Mouse (Mus musculus) midbrain, embryonic 14.5 days (tissue): ENCODE data around the gene Slamf6. TPM values are rescaled to one million over a fixed set of nuclear protein-coding genes. Genes with fewer than 3 reads are reported as not detected.

Source experiments
- ATAC-seq: fragments of 200-750 bp; cut with Nextera tagmentation; 2 replicates; pipeline ENCODE4 v1.8.0; 2017; ENCODE audit warnings: moderate number of reproducible peaks, moderate library complexity; ENCODE audit not compliant: low FRiP score, low TSS enrichment
- DNase-seq: peaks from one replicate; pipeline ENCODE4 v3.0.0-alpha.2; 2015
- H3K27ac ChIP-seq: fragments of 300-500 bp; sonication (generic); replicated peaks from 2 replicates; pipeline ENCODE4 v1.5.1; 2014; ENCODE audit warnings: mild to moderate bottlenecking, low read depth, low read length, moderate library complexity
- H3K27me3 ChIP-seq: fragments of 300-500 bp; sonication (generic); 2 replicates; pipeline ENCODE4 v1.6.1; 2014; ENCODE audit warnings: low read length, control low read depth, mixed read lengths; ENCODE audit not compliant: control insufficient read depth, insufficient read depth
- H3K36me3 ChIP-seq: fragments of 300-500 bp; sonication (generic); 2 replicates; pipeline ENCODE4 v1.6.1; 2014; ENCODE audit warnings: low read length, control low read depth; ENCODE audit not compliant: control insufficient read depth, insufficient read depth
- H3K4me1 ChIP-seq: fragments of 300-500 bp; sonication (generic); 2 replicates; pipeline ENCODE4 v1.6.1; 2014; ENCODE audit warnings: mild to moderate bottlenecking, antibody characterized with exemption, low read length, control low read depth; ENCODE audit not compliant: control insufficient read depth, insufficient read depth
- H3K4me2 ChIP-seq: fragments of 300-500 bp; sonication (generic); 2 replicates; pipeline ENCODE4 v1.6.1; 2014; ENCODE audit warnings: mild to moderate bottlenecking, low read length, moderate library complexity
- H3K4me3 ChIP-seq: fragments of 300-500 bp; sonication (generic); replicated peaks from 2 replicates; pipeline ENCODE4 v1.5.1; 2014; ENCODE audit warnings: low read depth, low read length
- H3K9ac ChIP-seq: fragments of 300-500 bp; sonication (generic); replicated peaks from 2 replicates; pipeline ENCODE4 v1.6.1; 2014; ENCODE audit warnings: mild to moderate bottlenecking, low read length, moderate library complexity
- H3K9me3 ChIP-seq: fragments of 300-500 bp; sonication (generic); 2 replicates; pipeline ENCODE4 v1.6.1; 2016; ENCODE audit warnings: low read length, control low read depth, mixed read lengths; ENCODE audit not compliant: control insufficient read depth
- WGBS: fragments of 180-500 bp; shearing (Covaris S2); extraction: QIAGEN DNeasy Blood & Tissue Kit; methylation state at CpG from one replicate; pipeline ENCODE4 v1.1.7; 2014; 5-methylcytosine and 5-hydroxymethylcytosine counted together
- polyA plus RNA-seq: library from polyadenylated mRNA; unstranded; fragments of >200 nt; fragmentation: Nextera tagmentation; extraction: Ambion mirVana; gene quantifications from 2 replicates; pipeline ENCODE4 v1.2.1, GENCODE M21; 2014

Slamf6 gene
- polyA plus RNA-seq, 1 experiment from 2014 or later = not detected

GRCm38 (mm10) chr1:171948161-171948945, 31.0 kb downstream of the Slamf6 start:
- no peaks in the 10 kb centered on the region for H3K9me3 ChIP-seq
- no peaks in the 10 kb centered on the region for H3K27me3 ChIP-seq
- no peak overlapping the region for H3K4me3 ChIP-seq
- no peaks in the 10 kb centered on the region for H3K36me3 ChIP-seq
- no peak for ATAC-seq
- WGBS = 74% methylated on average over 11 of the region's 11 CpGs
- H3K4me2 ChIP-seq = no peak overlapping the region
- H3K9ac ChIP-seq = no peak overlapping the region
- no peak overlapping the region for H3K27ac ChIP-seq
- DNase-seq = no peak
- H3K4me1 ChIP-seq = no peaks in the 10 kb centered on the region

GRCm38 (mm10) chr1:171948946-171949508, 31.7 kb downstream of the Slamf6 start:
- no peaks in the 10 kb centered on the region for H3K9me3 ChIP-seq
- no peaks in the 10 kb centered on the region for H3K36me3 ChIP-seq
- no peaks in the 10 kb centered on the region for H3K27me3 ChIP-seq
- ATAC-seq (no peak), DNase-seq (no peak)
- 77% methylated on average over 6 of the region's 6 CpGs for WGBS
- no peak overlapping the region for H3K27ac ChIP-seq
- no peak overlapping the region for H3K4me3 ChIP-seq
- H3K9ac ChIP-seq = no peak overlapping the region
- H3K4me1 ChIP-seq = no peaks in the 10 kb centered on the region
- H3K4me2 ChIP-seq = no peak overlapping the region

- no peaks in the 10 kb centered on the region for H3K9me3 ChIP-seq
- no peak for ATAC-seq
- H3K9ac ChIP-seq = no peak overlapping the region
Measured at GRCm38 (mm10) chr1:171955071-171955470, 37.8 kb downstream of the Slamf6 start.

GRCm38 (mm10) chr1:171957411-171957810, 40.1 kb downstream of the Slamf6 start:
- Histone ChIP-seq H3K36me3 (no peaks in the 10 kb centered on the region), H3K4me2 (no peak overlapping the region), H3K4me1 (no peaks in the 10 kb centered on the region), H3K27ac (no peak overlapping the region), H3K9ac (no peak overlapping the region), H3K27me3 (no peaks in the 10 kb centered on the region), H3K4me3 (no peak overlapping the region), H3K9me3 (no peaks in the 10 kb centered on the region)
- no peak for DNase-seq
- 89% methylated on average over 2 of the region's 2 CpGs for WGBS
- no peak for ATAC-seq

More at GRCm38 (mm10) chr1:171955071-171955470, 37.8 kb downstream of the Slamf6 start:
- Histone ChIP-seq H3K4me2 (no peak overlapping the region), H3K36me3 (no peaks in the 10 kb centered on the region), H3K4me3 (no peak overlapping the region), H3K27me3 (no peaks in the 10 kb centered on the region), H3K4me1 (no peaks in the 10 kb centered on the region), H3K27ac (no peak overlapping the region)
- DNase-seq = no peak
- WGBS = 70% methylated on average over 6 of the region's 6 CpGs

- 91% methylated on average over 5 of the region's 5 CpGs for WGBS
- H3K9me3 ChIP-seq = no peaks in the 10 kb centered on the region
- H3K4me1 ChIP-seq = no peaks in the 10 kb centered on the region
- H3K36me3 ChIP-seq = no peaks in the 10 kb centered on the region
- no peak overlapping the region for H3K9ac ChIP-seq
- ATAC-seq = no peak
- H3K4me2 ChIP-seq = no peak overlapping the region
- no peaks in the 10 kb centered on the region for H3K27me3 ChIP-seq
- H3K4me3 ChIP-seq = no peak overlapping the region
- no peak for DNase-seq
- no peak overlapping the region for H3K27ac ChIP-seq
Measured at GRCm38 (mm10) chr1:171960726-171961125, 43.4 kb downstream of the Slamf6 start.

GRCm38 (mm10) chr1:171961704-171962103, 44.4 kb downstream of the Slamf6 start:
- Histone ChIP-seq H3K4me1 (no peaks in the 10 kb centered on the region), H3K4me3 (no peak overlapping the region), H3K4me2 (no peak overlapping the region), H3K9me3 (no peaks in the 10 kb centered on the region), H3K27ac (no peak overlapping the region), H3K36me3 (no peaks in the 10 kb centered on the region), H3K9ac (no peak overlapping the region), H3K27me3 (no peaks in the 10 kb centered on the region)
- WGBS = 93% methylated on average over 6 of the region's 6 CpGs
- DNase-seq (no peak), ATAC-seq (no peak)

- H3K9me3 ChIP-seq = no peaks in the 10 kb centered on the region
- no peak overlapping the region for H3K9ac ChIP-seq
- DNase-seq (no peak), ATAC-seq (no peak)
- WGBS = 83% methylated on average over 6 of the region's 6 CpGs
- no peaks in the 10 kb centered on the region for H3K27me3 ChIP-seq
- H3K4me1 ChIP-seq = no peaks in the 10 kb centered on the region
- H3K27ac ChIP-seq = no peak overlapping the region
- H3K4me2 ChIP-seq = no peak overlapping the region
- H3K36me3 ChIP-seq = no peaks in the 10 kb centered on the region
- H3K4me3 ChIP-seq = no peak overlapping the region
Measured at GRCm38 (mm10) chr1:171963613-171964012, 46.3 kb downstream of the Slamf6 start.

- Histone ChIP-seq H3K9me3 (no peaks in the 10 kb centered on the region), H3K4me3 (no peak overlapping the region), H3K27ac (no peak overlapping the region), H3K36me3 (no peaks in the 10 kb centered on the region), H3K9ac (no peak overlapping the region), H3K4me1 (peaks cover 3% of the 10 kb centered on the region; the same call in 1 of the 2 replicates), H3K4me2 (no peak overlapping the region), H3K27me3 (no peaks in the 10 kb centered on the region)
- WGBS = 95% methylated on average over 6 of the region's 6 CpGs
- ATAC-seq (no peak), DNase-seq (no peak)
Measured at GRCm38 (mm10) chr1:171966054-171966790, 48.9 kb downstream of the Slamf6 start.
